Mouse (Mus musculus): ENCODE results near the gene Phactr2. TPM values are rescaled to one million over a fixed set of nuclear protein-coding genes. Genes with fewer than 3 reads are reported as not detected.

Phactr2 gene
- total and polyA plus RNA-seq, 3 experiments = 0.08 to 0.49 (median 0.31) TPM

- H3K36me3 ChIP-seq (replicated peaks in 1 of 2; ENCODE audit: control insufficient read depth in 1 of 2, insufficient read depth in 1 of 2, low read length in 1 of 2) = no peaks in the 10 kb centered on the region
- in situ Hi-C loops (cut with MboI; ENCODE audit: low pct_ligation_motif_present, low pct_unique_long_range_greater_than_20kb, low sequenced_read_pairs) (no loop called here), dilution Hi-C loops (cut with MboI; ENCODE audit: extremely low pct_ligation_motif_present, extremely low pct_unique_long_range_greater_than_20kb, low sequenced_read_pairs) (no loop called here)
- H3K4me1 ChIP-seq (ENCODE audit: control insufficient read depth in 1 of 2, insufficient read depth in 2 of 2) = peaks cover 0 to 5% of the 10 kb centered on the region in 2 experiments; a peak in 1 of 4 replicates
- H3K9me3 ChIP-seq (replicated peaks; ENCODE audit: low read length) = no peaks in the 10 kb centered on the region
- TF ChIP-seq SMC3 (IDR thresholded peaks at IDR 0.05; ENCODE audit: low read depth, low read length) = no peak
- TF ChIP-seq RAD21 (IDR thresholded peaks at IDR 0.05; ENCODE audit: low read depth, low read length) = no peak
- TF ChIP-seq GABPA (IDR thresholded peaks at IDR 0.05; ENCODE audit: insufficient replicate concordance, low read depth, low read length) = no peak
- TF ChIP-seq ZC3H11A (IDR thresholded peaks at IDR 0.05; ENCODE audit: low read depth, low read length) = no peak
- no peak for TF ChIP-seq HCFC1 (IDR thresholded peaks at IDR 0.05; ENCODE audit: low read depth, low read length)
- TF ChIP-seq TBP (conservative IDR thresholded peaks at IDR 0.05; ENCODE audit: low read depth, low read length) = no peak
- no peak for TF ChIP-seq POLR2A (IDR thresholded peaks at IDR 0.05; ENCODE audit: low read depth, low read length)
- no peak for TF ChIP-seq ZMIZ1 (IDR thresholded peaks at IDR 0.05; ENCODE audit: low read depth, low read length)
- TF ChIP-seq USF1 (IDR thresholded peaks at IDR 0.05; ENCODE audit: low read depth, low read length) = no peak
- TF ChIP-seq CTCF (conservative IDR thresholded peaks at IDR 0.05 in 1 of 2, IDR thresholded peaks at IDR 0.05 in 1 of 2; ENCODE audit: low read depth in 2 of 2, low read length in 2 of 2) = no peak
- TF ChIP-seq MXI1 (IDR thresholded peaks at IDR 0.05; ENCODE audit: low read depth, low read length) = no peak
- no peak for TF ChIP-seq KAT2A (IDR thresholded peaks at IDR 0.05; ENCODE audit: insufficient replicate concordance, low read length)
- no peak for TF ChIP-seq ETS1 (conservative IDR thresholded peaks at IDR 0.05; ENCODE audit: low read depth, low read length)
- TF ChIP-seq NRF1 (IDR thresholded peaks at IDR 0.05; ENCODE audit: low read depth, low read length) = no peak
- TF ChIP-seq USF2 (conservative IDR thresholded peaks at IDR 0.05; ENCODE audit: low read depth, low read length) = no peak
- TF ChIP-seq BHLHE40 (IDR thresholded peaks at IDR 0.05; ENCODE audit: low read depth, low read length) = no peak
- H3K27ac ChIP-seq (ENCODE audit: insufficient read depth, low read depth) = no peak overlapping the region
- H3K4me2 ChIP-seq (ENCODE audit: insufficient read depth, low read depth, poor library complexity, severe bottlenecking) = no peak overlapping the region
- no peak overlapping the region for H3K9ac ChIP-seq (ENCODE audit: insufficient read depth, low read depth)
- no peak overlapping the region for H3K4me3 ChIP-seq (replicated peaks in 1 of 3; ENCODE audit: low read depth in 2 of 3, low read length in 2 of 3, poor library complexity in 1 of 3)
- no peak for DNase-seq (ENCODE audit: extremely low read depth)
- no peaks in the 10 kb centered on the region for H3K79me2 ChIP-seq (replicated peaks; ENCODE audit: control insufficient read depth, extremely low read depth, insufficient read depth, poor library complexity, severe bottlenecking)
- H3K27me3 ChIP-seq (replicated peaks) = no peaks in the 10 kb centered on the region
These were observed 197.9 kb downstream of the Phactr2 start for GRCm38 (mm10) chr10:13276298-13276697.

GRCm38 (mm10) chr10:13275152-13275551 is 199.1 kb downstream of the Phactr2 start:
- H3K4me1 ChIP-seq (ENCODE audit: control insufficient read depth in 1 of 2, insufficient read depth in 2 of 2) = peaks cover 0 to 5% of the 10 kb centered on the region in 2 experiments; a peak in 1 of 4 replicates
- in situ Hi-C loops (cut with MboI; ENCODE audit: low pct_ligation_motif_present, low pct_unique_long_range_greater_than_20kb, low sequenced_read_pairs) = no loop called here

More at GRCm38 (mm10) chr10:13275152-13275551, 199.1 kb downstream of the Phactr2 start:
- H3K9ac ChIP-seq (ENCODE audit: insufficient read depth, low read depth) = no peak overlapping the region
- H3K27me3 ChIP-seq (replicated peaks) = no peaks in the 10 kb centered on the region
- H3K4me2 ChIP-seq (ENCODE audit: insufficient read depth, low read depth, poor library complexity, severe bottlenecking) = no peak overlapping the region
- H3K79me2 ChIP-seq (replicated peaks; ENCODE audit: control insufficient read depth, extremely low read depth, insufficient read depth, poor library complexity, severe bottlenecking) = no peaks in the 10 kb centered on the region
- no peak for DNase-seq (ENCODE audit: extremely low read depth)
- TF ChIP-seq CTCF (conservative IDR thresholded peaks at IDR 0.05 in 1 of 2, IDR thresholded peaks at IDR 0.05 in 1 of 2; ENCODE audit: low read depth in 2 of 2, low read length in 2 of 2) (0 out of 4 replicates have a peak, but pooled peaks of 1 of the 2 experiments have one; percentile 17), RAD21 (IDR thresholded peaks at IDR 0.05; ENCODE audit: low read depth, low read length) (peak; percentile 2), USF1 (IDR thresholded peaks at IDR 0.05; ENCODE audit: low read depth, low read length) (no peak)
- no peak overlapping the region for H3K27ac ChIP-seq (ENCODE audit: insufficient read depth, low read depth)
- dilution Hi-C loops (cut with MboI; ENCODE audit: extremely low pct_ligation_motif_present, extremely low pct_unique_long_range_greater_than_20kb, low sequenced_read_pairs) = no loop called here
- no peaks in the 10 kb centered on the region for H3K36me3 ChIP-seq (replicated peaks in 1 of 2; ENCODE audit: control insufficient read depth in 1 of 2, insufficient read depth in 1 of 2, low read length in 1 of 2)
- no peak overlapping the region for H3K4me3 ChIP-seq (replicated peaks in 1 of 3; ENCODE audit: low read depth in 2 of 3, low read length in 2 of 3, poor library complexity in 1 of 3)
- no peaks in the 10 kb centered on the region for H3K9me3 ChIP-seq (replicated peaks; ENCODE audit: low read length)
